Mouse (Mus musculus) stomach, embryonic 14.5 days (tissue): ENCODE results near the gene Syt1. TPM values are rescaled to one million over a fixed set of nuclear protein-coding genes. Genes with fewer than 3 reads are reported as not detected.

Source experiments
- ATAC-seq: fragments of 200-750 bp; cut with Nextera tagmentation; 2 replicates; pipeline ENCODE4 v1.8.0; 2017; ENCODE audit warnings: low read depth, moderate TSS enrichment; ENCODE audit not compliant: insufficient number of reproducible peaks, insufficient read depth, low FRiP score
- H3K27ac ChIP-seq: fragments of 300-500 bp; sonication (generic); 2 replicates; pipeline ENCODE4 v1.5.1; 2014; ENCODE audit warnings: mild to moderate bottlenecking, low read length, moderate library complexity, mixed read lengths
- H3K27me3 ChIP-seq: fragments of 300-500 bp; sonication (generic); 2 replicates; pipeline ENCODE4 v1.6.1; 2014; ENCODE audit warnings: low read length, control low read depth, mixed read lengths; ENCODE audit not compliant: control insufficient read depth, insufficient read depth
- H3K36me3 ChIP-seq: fragments of 300-500 bp; sonication (generic); 2 replicates; pipeline ENCODE4 v1.6.1; 2014; ENCODE audit warnings: mild to moderate bottlenecking, control low read depth, low read length, moderate library complexity, mixed read lengths; ENCODE audit not compliant: control insufficient read depth, insufficient read depth
- H3K4me1 ChIP-seq: fragments of 300-500 bp; sonication (generic); 2 replicates; pipeline ENCODE4 v1.6.1; 2014; ENCODE audit warnings: low read length, control low read depth, mixed read lengths; ENCODE audit not compliant: control insufficient read depth, insufficient read depth
- H3K4me2 ChIP-seq: fragments of 300-500 bp; sonication (generic); replicated peaks from 2 replicates; pipeline ENCODE4 v1.6.1; 2014; ENCODE audit warnings: low read depth, low read length, control low read depth
- H3K4me3 ChIP-seq: fragments of 300-500 bp; sonication (generic); 2 replicates; pipeline ENCODE4 v1.5.1; 2014; ENCODE audit warnings: low read depth, low read length, control low read depth
- H3K9ac ChIP-seq: fragments of 300-500 bp; sonication (generic); replicated peaks from 2 replicates; pipeline ENCODE4 v1.6.1; 2014; ENCODE audit warnings: low read depth, mild to moderate bottlenecking, control low read depth, low read length, moderate library complexity, mixed read lengths
- H3K9me3 ChIP-seq: fragments of 300-500 bp; sonication (generic); 2 replicates; pipeline ENCODE4 v1.6.1; 2016; ENCODE audit warnings: low read depth, low read length, control low read depth; ENCODE audit not compliant: control insufficient read depth
- WGBS: fragments of 180-500 bp; shearing (Covaris S2); extraction: QIAGEN DNeasy Blood & Tissue Kit; methylation state at CpG from one replicate; pipeline ENCODE4 v1.1.7; 2014; 5-methylcytosine and 5-hydroxymethylcytosine counted together
- polyA plus RNA-seq: library from polyadenylated mRNA; unstranded; fragments of >200 nt; fragmentation: Nextera tagmentation; extraction: Ambion mirVana; gene quantifications from 2 replicates; pipeline ENCODE4 v1.2.1, GENCODE M21; 2014

Syt1 gene
- polyA plus RNA-seq, 1 experiment from 2014 or later, result 12.7 TPM

GRCm38 (mm10) chr10:108652066-108652465 lies 358.7 kb downstream of the Syt1 start:
- Histone ChIP-seq H3K9ac (no peak overlapping the region), H3K4me1 (no peaks in the 10 kb centered on the region), H3K36me3 (no peaks in the 10 kb centered on the region), H3K4me3 (no peak overlapping the region), H3K4me2 (no peak overlapping the region), H3K27ac (no peak overlapping the region), H3K9me3 (no peaks in the 10 kb centered on the region), H3K27me3 (no peaks in the 10 kb centered on the region)
- ATAC-seq, result no peak
- WGBS, result 69% methylated on average over 8 of the region's 8 CpGs

DNA sequence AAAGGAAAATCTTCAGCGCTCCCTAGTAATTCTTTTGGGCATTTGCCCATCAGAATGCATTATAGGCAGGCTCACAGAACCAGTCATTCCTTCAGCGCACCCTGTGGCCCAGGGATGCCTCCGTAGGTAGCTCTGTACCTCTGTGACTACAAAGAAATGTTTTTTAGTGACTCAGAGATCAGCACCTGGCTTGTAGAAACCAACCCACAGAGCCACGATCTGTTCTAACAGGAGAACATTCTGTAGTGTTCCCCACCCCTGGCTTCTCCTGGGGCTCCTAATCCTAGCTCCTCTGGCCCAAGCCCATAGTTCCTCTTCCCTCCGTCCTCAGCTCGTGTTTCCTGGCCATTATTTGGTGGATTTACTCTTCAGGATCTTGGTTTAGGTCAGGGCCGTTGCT lies 361.6 kb downstream of the Syt1 start:
- Histone ChIP-seq H3K36me3 (no peaks in the 10 kb centered on the region), H3K4me3 (no peak overlapping the region), H3K9ac (no peak overlapping the region), H3K27me3 (no peaks in the 10 kb centered on the region), H3K27ac (no peak overlapping the region), H3K4me1 (no peaks in the 10 kb centered on the region), H3K9me3 (no peaks in the 10 kb centered on the region), H3K4me2 (no peak overlapping the region)
- no peak for ATAC-seq
- 59% methylated on average over 7 of the region's 7 CpGs for WGBS

GRCm38 (mm10) chr10:108643915-108644314 lies 366.9 kb downstream of the Syt1 start:
- Histone ChIP-seq H3K4me2 (no peak overlapping the region), H3K4me3 (no peak overlapping the region), H3K9ac (no peak overlapping the region), H3K36me3 (no peaks in the 10 kb centered on the region), H3K27me3 (no peaks in the 10 kb centered on the region), H3K4me1 (no peaks in the 10 kb centered on the region), H3K27ac (no peak overlapping the region), H3K9me3 (no peaks in the 10 kb centered on the region)
- 61% methylated on average over 5 of the region's 5 CpGs for WGBS
- no peak for ATAC-seq

- H3K27me3 ChIP-seq, result no peaks in the 10 kb centered on the region
- no peak overlapping the region for H3K4me2 ChIP-seq
Observed at GRCm38 (mm10) chr10:108638095-108638494, 372.7 kb downstream of the Syt1 start.

DNA sequence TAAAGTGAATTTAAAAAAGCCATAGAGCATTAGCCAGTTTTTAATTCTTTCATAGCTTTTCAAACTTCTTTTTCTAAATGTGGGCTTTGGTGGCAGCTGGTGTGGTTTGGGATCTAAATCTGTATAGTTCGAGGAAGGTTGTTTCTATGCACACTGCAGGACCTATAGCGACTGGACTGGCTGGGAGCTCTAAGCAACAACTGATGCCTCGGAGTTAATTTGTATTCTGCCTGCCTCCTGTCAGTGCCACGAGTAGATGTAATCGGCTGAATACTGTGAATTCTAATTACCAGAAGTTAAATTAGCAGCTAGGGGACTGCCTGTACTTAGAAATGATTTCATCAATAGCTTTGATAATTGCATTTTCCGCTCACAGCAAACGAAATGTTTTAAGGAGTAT lies 374.7 kb downstream of the Syt1 start:
- ATAC-seq, result no peak
- 84% methylated on average over 7 of the region's 7 CpGs for WGBS
- H3K4me2 ChIP-seq, result no peak overlapping the region

More at GRCm38 (mm10) chr10:108638095-108638494, 372.7 kb downstream of the Syt1 start:
- no peaks in the 10 kb centered on the region for H3K9me3 ChIP-seq
- ATAC-seq, result no peak
- no peak overlapping the region for H3K27ac ChIP-seq
- 74% methylated on average over 5 of the region's 5 CpGs for WGBS
- H3K4me1 ChIP-seq, result no peaks in the 10 kb centered on the region
- H3K4me3 ChIP-seq, result no peak overlapping the region
- H3K36me3 ChIP-seq, result no peaks in the 10 kb centered on the region
- no peak overlapping the region for H3K9ac ChIP-seq

GRCm38 (mm10) chr10:108635616-108636015 lies 375.2 kb downstream of the Syt1 start:
- 82% methylated on average over 4 of the region's 4 CpGs for WGBS

More for the DNA sequence above, 374.7 kb downstream of the Syt1 start:
- Histone ChIP-seq H3K9me3 (no peaks in the 10 kb centered on the region), H3K9ac (no peak overlapping the region), H3K4me3 (no peak overlapping the region), H3K27me3 (no peaks in the 10 kb centered on the region), H3K27ac (no peak overlapping the region), H3K36me3 (no peaks in the 10 kb centered on the region), H3K4me1 (no peaks in the 10 kb centered on the region)

DNA sequence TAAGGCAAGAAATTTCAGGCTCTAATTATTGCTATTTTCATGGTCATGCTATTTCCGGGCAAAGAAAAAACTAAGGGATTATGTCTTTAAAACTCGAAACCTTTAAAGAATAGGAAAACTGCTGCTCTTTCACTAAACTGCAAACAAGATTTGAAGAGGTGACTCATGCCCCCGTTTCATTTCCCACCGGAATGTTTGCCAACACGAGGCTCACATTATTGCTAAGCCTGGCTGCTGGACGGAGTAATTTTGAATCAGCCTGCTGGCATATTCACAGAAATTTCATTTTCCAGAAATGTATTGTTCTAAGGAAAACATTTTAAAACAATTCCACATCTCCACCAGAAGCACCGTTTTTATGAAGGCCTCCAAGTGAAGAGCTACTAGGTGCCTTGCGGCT lies 379.9 kb downstream of the Syt1 start:
- no peak overlapping the region for H3K4me3 ChIP-seq
- WGBS, result 77% methylated on average over 8 of the region's 8 CpGs
- H3K4me1 ChIP-seq, result no peaks in the 10 kb centered on the region
- no peak overlapping the region for H3K4me2 ChIP-seq
- no peaks in the 10 kb centered on the region for H3K9me3 ChIP-seq
- H3K36me3 ChIP-seq, result no peaks in the 10 kb centered on the region
- no peaks in the 10 kb centered on the region for H3K27me3 ChIP-seq
- H3K27ac ChIP-seq, result no peak overlapping the region
- ATAC-seq, result no peak
- H3K9ac ChIP-seq, result no peak overlapping the region

More at GRCm38 (mm10) chr10:108635616-108636015, 375.2 kb downstream of the Syt1 start:
- Histone ChIP-seq H3K27ac (no peak overlapping the region), H3K9ac (no peak overlapping the region), H3K4me1 (no peaks in the 10 kb centered on the region), H3K9me3 (no peaks in the 10 kb centered on the region), H3K4me3 (no peak overlapping the region), H3K27me3 (no peaks in the 10 kb centered on the region), H3K4me2 (no peak overlapping the region), H3K36me3 (no peaks in the 10 kb centered on the region)
- no peak for ATAC-seq

DNA sequence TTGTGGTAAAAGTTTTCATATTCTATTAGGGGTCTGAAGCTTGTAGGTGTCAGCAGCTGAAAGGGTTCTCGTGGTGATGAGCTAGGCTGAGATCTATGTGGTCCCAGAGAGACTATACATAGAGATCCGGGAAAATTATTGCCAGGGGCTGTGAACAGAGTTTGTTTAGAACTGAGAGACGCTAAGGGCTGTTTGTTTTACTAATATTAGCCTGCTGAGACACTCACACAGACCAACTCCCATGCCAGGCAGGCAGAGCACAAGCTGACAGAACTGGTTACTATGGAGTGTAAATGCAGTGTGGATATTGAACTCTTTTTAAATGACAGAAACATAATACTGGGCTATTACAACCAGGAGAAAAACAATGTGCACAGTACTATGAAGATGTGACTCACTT lies 384.4 kb downstream of the Syt1 start:
- 23% methylated on average over 3 of the region's 3 CpGs for WGBS
- Histone ChIP-seq H3K4me1 (no peaks in the 10 kb centered on the region), H3K4me2 (no peak overlapping the region), H3K9ac (no peak overlapping the region), H3K27ac (no peak overlapping the region), H3K27me3 (no peaks in the 10 kb centered on the region), H3K9me3 (no peaks in the 10 kb centered on the region), H3K4me3 (no peak overlapping the region), H3K36me3 (no peaks in the 10 kb centered on the region)
- ATAC-seq, result 0 out of 2 replicates have a peak, but pooled peaks have one; percentile 37

- no peak for ATAC-seq
Observed at GRCm38 (mm10) chr10:108623002-108623401, 387.8 kb downstream of the Syt1 start.

More at GRCm38 (mm10) chr10:108623002-108623401, 387.8 kb downstream of the Syt1 start:
- H3K36me3 ChIP-seq, result no peaks in the 10 kb centered on the region
- 61% methylated on average over 4 of the region's 4 CpGs for WGBS
- no peak overlapping the region for H3K27ac ChIP-seq
- no peaks in the 10 kb centered on the region for H3K9me3 ChIP-seq
- no peak overlapping the region for H3K4me3 ChIP-seq
- no peak overlapping the region for H3K9ac ChIP-seq
- no peaks in the 10 kb centered on the region for H3K4me1 ChIP-seq
- no peaks in the 10 kb centered on the region for H3K27me3 ChIP-seq
- H3K4me2 ChIP-seq, result no peak overlapping the region
